Comparison of ENCODE assay signal across 8 mouse cellular contexts in genomic region chr7:45305275-45305674, GRCm38 (mm10). TPM values are rescaled to one million over a fixed set of nuclear protein-coding genes. Genes with fewer than 3 reads are reported as not detected.
DNase-seq lines count a peak whose midpoint lies in the region; TF ChIP-seq lines count a peak whose summit lies in the region.

No protein-coding gene starts in this region.

- no peak for TF ChIP-seq POLR2A in thymus, adult 2 months (IDR thresholded peaks at IDR 0.05; ENCODE audit: control insufficient read depth, extremely low read depth, insufficient read depth, low read length, poor library complexity)

- H3K27me3 ChIP-seq in thymus, adult 2 months (ENCODE audit: control insufficient read depth, insufficient read depth, low read length) = no peaks in the 10 kb centered on the region

- peak; percentile 69; the same call in 1 of the 2 replicates for TF ChIP-seq CTCF in thymus, adult 2 months (IDR thresholded peaks at IDR 0.05; ENCODE audit: borderline replicate concordance, control insufficient read depth, extremely low read depth, insufficient read depth, low read length, poor library complexity)

- intact Hi-C loops in left cerebral cortex, postnatal 4 days (cut with DNase I) = no loop called here

- peak; percentile 29 for DNase-seq in thymus, adult 2 months
- DNase-seq in thymus, adult 18-20 months = no peak
- peak; percentile 81 to 88 for DNase-seq in cerebellum, postnatal 25 days
- DNase-seq in gastrocnemius, adult 18-20 months (ENCODE audit: low spot score) = peak; percentile 62
- DNase-seq in kidney, adult 18-20 months = peak; percentile 70
- peak; percentile 74 for DNase-seq in left cerebral cortex, postnatal 4 days
- peak; percentile 78 for DNase-seq in mesoderm, embryonic 11.5 days (ENCODE audit: low read depth, low spot score)
- peak; percentile 35 for DNase-seq in skeletal muscle tissue, adult 2 months (ENCODE audit: low read depth, low spot score)

- no peaks in the 10 kb centered on the region for H3K36me3 ChIP-seq in thymus, adult 2 months (ENCODE audit: control insufficient read depth, insufficient read depth, low read length)

- H3K27ac ChIP-seq in thymus, adult 2 months (ENCODE audit: control insufficient read depth, insufficient read depth, low read length) = no peak overlapping the region

- no peak overlapping the region for H3K4me3 ChIP-seq in thymus, adult 2 months (ENCODE audit: control insufficient read depth, insufficient read depth, low read length)

- WGBS in thymus, adult 2 months = 51% methylated on average over 17 of the region's 17 CpGs

- peaks cover 15% of the 10 kb centered on the region for H3K4me1 ChIP-seq in thymus, adult 2 months (replicated peaks; ENCODE audit: control insufficient read depth, insufficient read depth, low read length)

RNA-seq across cellular contexts. Expression of gene Slc6a21, which starts 28.0 kb away (rescaled TPM):
- 0.50 TPM in 1 of 2 replicates, not detected in the other for polyA plus RNA-seq in thymus, adult 2 months (2012; rRNA removed)
- not detected for total RNA-seq in gastrocnemius, adult 18-20 months (2021)
- total RNA-seq in left cerebral cortex, postnatal 4 days (2021) = not detected

RNA-seq across cellular contexts. Expression of gene Trpm4, which starts 28.3 kb away (rescaled TPM):
- polyA plus RNA-seq in thymus, adult 2 months (2012; rRNA removed) = 12.1 and 12.9 TPM in 2 replicates
- total RNA-seq in gastrocnemius, adult 18-20 months (2021) = 10 to 100 TPM; 25.9 to 31.3 TPM
- total RNA-seq in left cerebral cortex, postnatal 4 days (2021) = 10 to 100 TPM; 32.1 to 33.8 TPM

RNA-seq across cellular contexts. Expression of gene Hrc, which starts 29.8 kb away (rescaled TPM):
- 0.56 and 9.1 TPM in 2 replicates for polyA plus RNA-seq in thymus, adult 2 months (2012; rRNA removed)
- 100 to 1,000 TPM; 877 to 904 TPM for total RNA-seq in gastrocnemius, adult 18-20 months (2021)
- total RNA-seq in left cerebral cortex, postnatal 4 days (2021) = under 1 TPM; 0.36 to 0.38 TPM

Comparison
In these comparisons a context has a peak if more than half of its experiments do, and no peak if none do; other contexts are left out.
1. DNase-seq: peak in thymus, adult 2 months (single experiment), cerebellum, postnatal 25 days (2 of 2), gastrocnemius, adult 18-20 months (single experiment), kidney, adult 18-20 months (single experiment), left cerebral cortex, postnatal 4 days (single experiment), mesoderm, embryonic 11.5 days (single experiment) and skeletal muscle tissue, adult 2 months (single experiment); none in thymus, adult 18-20 months (0 of 2).
2. RNA of gene Hrc, which starts 29.8 kb away (total RNA-seq): 877 to 904 TPM in gastrocnemius, adult 18-20 months; 0.36 to 0.38 TPM in left cerebral cortex, postnatal 4 days; every median in the first group is over 100 times any median in the second.